Mouse (Mus musculus) monocyte, adult 2 months (primary cell): ENCODE measurements around the gene Clmp.
"Not testable (repeated sequence)": the region's sequence is repeated elsewhere in the genome, so short reads cannot be mapped to it uniquely, and the experiment has no call there.

Experiments used
- DNase-seq, 2 experiments: peaks; one replicate each; pipeline ENCODE4 v3.0.0; 2022; ENCODE audit warnings: low spot score in 2 of 2, low read depth in 1 of 2

Clmp gene

DNA sequence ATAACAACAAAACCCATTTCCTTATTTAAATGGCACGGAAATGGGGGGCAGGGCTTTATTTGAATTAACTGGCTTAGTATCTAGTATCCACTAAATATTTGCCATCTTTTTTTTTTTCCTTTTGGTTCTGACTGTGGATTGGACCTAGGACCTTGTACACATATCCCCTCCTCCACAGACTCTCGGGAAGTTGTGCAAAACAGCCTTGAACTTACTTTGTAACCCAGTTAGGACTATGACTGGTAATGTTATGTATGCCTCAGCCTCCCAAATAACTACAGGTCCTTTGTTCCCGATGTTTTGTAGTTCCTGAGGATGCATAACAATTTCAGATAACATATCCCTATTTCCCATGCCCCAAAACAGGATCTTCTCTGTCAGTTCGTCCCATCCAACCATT, 88.1 kb downstream of the Clmp start:
- no peak for DNase-seq

GRCm38 (mm10) chr9:40776044-40776443, 90.3 kb downstream of the Clmp start:
- DNase-seq, result no peak

DNA sequence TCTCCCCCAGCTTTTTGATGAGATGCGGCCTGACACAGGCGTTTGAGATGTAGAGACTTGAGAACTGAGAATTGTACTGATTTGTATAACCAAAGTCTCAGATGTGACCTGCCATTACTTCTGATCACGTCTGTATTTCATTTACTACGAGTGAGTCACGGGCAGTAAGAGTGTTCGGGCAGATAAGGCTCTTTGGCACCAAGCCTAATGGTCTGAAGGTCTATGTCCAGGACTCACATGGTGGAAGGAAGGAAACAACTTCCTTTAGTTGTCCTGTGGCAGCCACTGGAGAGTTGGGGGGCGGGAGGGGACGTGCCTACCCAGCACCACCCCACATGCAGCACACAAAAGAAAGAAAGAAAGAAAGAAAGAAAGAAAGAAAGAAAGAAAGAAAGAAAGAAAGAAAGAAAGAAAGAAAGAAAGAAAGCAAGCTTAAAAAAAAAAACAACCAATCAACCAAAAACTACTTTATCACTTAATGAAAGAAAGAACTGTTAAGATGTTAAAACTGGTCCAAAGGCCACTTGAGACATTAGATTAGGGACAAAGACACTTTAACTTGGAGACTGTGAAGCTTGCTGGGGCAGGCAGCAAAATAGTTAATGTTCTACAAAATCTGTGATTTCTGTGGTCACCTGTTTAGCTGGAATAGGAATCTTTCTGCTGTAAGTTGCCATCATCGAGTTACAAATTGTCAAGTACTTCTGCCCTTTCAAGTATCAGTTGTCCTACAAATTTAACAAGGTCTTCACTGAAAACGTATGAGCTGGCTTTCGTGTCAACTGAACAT, 90.9 kb downstream of the Clmp start:
- no peak for DNase-seq

- DNase-seq, result no peak
Measured at GRCm38 (mm10) chr9:40780111-40780510, 94.3 kb downstream of the Clmp start.

DNA sequence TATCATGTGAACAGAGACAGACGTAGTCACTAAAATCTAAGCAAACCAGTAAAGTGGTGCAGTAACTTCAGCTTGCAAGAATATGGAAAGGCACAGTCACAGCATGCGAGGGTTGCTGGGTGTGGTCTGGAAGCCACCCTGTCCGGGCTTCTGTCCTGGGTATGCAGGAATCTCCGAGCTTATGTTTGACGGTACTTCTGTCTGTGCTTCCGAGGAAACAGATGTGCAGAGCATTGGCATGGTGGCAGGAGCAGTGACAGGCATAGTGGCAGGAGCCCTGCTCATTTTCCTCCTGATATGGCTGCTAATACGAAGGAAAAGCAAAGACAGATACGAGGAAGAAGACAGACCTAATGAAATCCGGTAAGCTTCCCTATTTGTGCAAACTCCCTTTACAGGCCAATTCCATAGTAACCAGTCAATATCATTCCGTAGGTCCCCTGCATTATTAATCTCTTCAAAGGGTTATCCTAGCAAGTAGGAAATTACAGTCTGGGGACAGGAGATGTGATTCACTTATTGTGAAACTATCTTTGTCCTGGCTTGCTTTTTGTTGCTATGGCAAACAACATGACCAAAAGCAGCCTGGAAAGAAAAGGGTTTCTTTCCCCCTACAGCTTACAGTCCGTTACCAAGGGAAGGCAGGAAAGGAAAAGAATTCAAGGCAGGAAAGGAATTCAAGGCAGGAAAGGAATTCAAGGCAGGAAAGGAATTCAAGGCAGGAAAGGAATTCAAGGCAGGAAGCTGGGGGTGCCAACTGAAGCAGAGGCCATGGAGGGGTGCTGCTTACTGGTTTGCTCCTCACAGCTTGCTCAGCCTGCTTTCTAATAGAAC, 95.3 kb downstream of the Clmp start:
- DNase-seq, result no peak

- DNase-seq, result peak; percentile 19 to 46
Measured at GRCm38 (mm10) chr9:40781726-40782581, 96.2 kb downstream of the Clmp start.

- DNase-seq, result peak; percentile 43 to 70
Measured at GRCm38 (mm10) chr9:40783641-40784373, 98.0 kb downstream of the Clmp start.

- no peak for DNase-seq
Measured at GRCm38 (mm10) chr9:40784374-40784967, 98.7 kb downstream of the Clmp start.

DNA sequence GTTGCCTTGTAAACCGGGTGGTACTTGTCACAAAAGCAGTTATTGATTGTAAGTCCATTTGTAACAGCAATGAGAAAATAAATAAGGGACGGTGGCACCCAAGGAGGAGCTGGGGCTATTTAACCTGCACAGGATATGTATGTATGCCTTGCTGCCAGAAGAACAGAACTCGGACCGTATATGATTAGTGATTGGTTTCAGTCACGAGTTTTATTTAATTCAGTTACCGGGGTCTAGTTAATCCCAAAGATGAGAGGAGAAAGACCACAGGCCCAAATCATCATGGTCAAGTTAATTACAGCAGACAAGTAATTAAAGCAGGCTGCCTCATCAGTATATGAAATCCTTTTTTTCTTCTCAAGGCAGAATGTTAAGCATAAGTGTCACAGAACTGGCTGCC, 99.7 kb downstream of the Clmp start:
- no peak for DNase-seq

DNA sequence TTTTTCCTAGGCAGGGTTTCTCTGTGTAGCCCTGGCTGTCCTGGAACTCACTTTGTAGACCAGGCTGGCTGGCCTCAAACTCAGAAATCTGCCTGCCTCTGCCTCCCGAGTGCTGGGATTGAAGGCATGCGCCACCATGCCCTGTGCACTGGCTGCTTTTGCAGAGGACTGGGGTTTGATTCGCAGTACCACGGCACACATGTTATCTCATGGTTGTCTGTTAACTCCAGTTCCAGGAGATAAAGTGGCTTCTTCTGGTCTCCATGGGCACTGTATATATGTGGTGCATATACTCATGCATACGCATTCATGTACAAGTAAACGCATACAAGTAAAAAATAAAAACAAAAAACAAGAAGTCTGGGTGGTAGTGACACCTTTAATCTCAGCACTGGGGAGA, 101.1 kb downstream of the Clmp start:
- DNase-seq, result not testable (repeated sequence)

GRCm38 (mm10) chr9:40791864-40792633, 106.3 kb downstream of the Clmp start:
- no peak for DNase-seq

GRCm38 (mm10) chr9:40793581-40793980, 107.8 kb downstream of the Clmp start:
- DNase-seq, result no peak

DNA sequence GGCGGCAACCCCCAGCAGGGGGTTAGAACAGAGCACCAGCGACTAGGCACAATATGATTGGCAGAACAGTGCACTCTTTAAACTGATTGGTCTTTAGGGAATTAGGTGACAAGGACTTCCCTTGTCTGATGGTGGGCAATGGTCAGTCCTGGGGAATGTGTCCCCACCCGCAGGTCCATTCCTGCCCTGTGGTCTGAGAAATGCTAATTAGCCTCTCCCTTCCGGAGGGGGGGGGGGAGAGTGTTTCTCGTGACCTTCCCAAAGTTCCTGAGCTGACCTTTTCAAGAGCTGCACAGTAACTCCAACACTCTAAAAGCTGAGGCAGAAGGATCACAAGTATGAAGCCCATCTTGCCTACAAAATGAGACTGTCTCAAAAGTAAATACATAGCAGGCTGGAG, 108.5 kb downstream of the Clmp start:
- no peak for DNase-seq

GRCm38 (mm10) chr9:40794926-40795325, 109.2 kb downstream of the Clmp start:
- DNase-seq, result no peak

GRCm38 (mm10) chr9:40795562-40795961, 109.8 kb downstream of the Clmp start:
- no peak for DNase-seq

DNA sequence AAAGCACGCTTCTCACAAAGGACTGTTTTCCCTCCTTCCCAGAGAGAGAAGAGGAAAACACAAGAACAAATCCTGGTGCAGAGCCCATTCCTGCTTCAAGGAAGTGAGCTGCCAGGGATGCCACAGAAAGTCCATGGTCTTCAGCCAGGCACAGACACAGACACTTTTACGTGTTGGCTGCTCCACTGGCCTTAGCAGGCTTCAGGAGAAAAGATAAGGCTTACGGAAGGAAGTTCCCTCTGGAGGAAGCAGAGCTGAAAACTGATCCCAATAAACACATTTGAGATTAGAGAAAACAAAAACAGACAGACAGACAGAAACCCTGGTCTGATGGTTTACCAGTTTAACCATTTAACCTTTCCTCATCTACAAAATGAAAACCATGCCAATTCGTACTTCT, 110.3 kb downstream of the Clmp start:
- DNase-seq, result no peak

GRCm38 (mm10) chr9:40798247-40798960, 112.6 kb downstream of the Clmp start:
- DNase-seq, result no peak

DNA sequence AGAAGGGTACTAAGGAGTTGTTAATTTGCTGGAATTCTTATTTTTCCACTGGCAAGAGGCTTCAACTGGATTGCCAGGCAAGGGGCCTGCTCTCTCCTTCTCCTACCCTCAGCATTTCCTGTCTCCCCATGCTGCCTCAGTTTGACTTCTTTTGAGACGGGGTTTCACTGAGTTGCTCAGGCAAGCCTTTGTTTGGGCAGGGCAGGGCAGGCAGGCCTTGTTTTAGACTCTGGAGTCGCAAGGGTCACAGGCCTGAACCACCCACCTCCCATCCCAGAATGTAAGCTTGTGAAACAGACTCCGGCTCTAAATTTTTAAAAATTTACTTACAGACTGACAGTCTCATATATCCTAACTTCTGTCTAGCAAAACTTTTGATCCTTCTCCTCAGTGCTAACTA, 113.3 kb downstream of the Clmp start:
- no peak for DNase-seq
